Mouse (Mus musculus) fibroblast of lung, adult 2 months (primary cell): ENCODE measurements around the gene Smad3.
A peak's percentile ranks its signal among the peaks of the same experiment; 100 is the strongest.

Experiments
- DNase-seq: peaks from one replicate; pipeline ENCODE4 v3.0.0-alpha.2; 2011; ENCODE audit warnings: low read depth

Smad3 gene

GRCm38 (mm10) chr9:63663222-63663621, 94.6 kb downstream of the Smad3 start:
- no peak for DNase-seq

GRCm38 (mm10) chr9:63662759-63663158, 95.0 kb downstream of the Smad3 start:
- DNase-seq, result no peak

- no peak for DNase-seq
Observed at GRCm38 (mm10) chr9:63660691-63661090, 97.1 kb downstream of the Smad3 start.

GRCm38 (mm10) chr9:63660061-63660460, 97.7 kb downstream of the Smad3 start:
- no peak for DNase-seq

- DNase-seq, result no peak
Observed at GRCm38 (mm10) chr9:63658970-63659371, 98.8 kb downstream of the Smad3 start.

GRCm38 (mm10) chr9:63658436-63658835, 99.4 kb downstream of the Smad3 start:
- no peak for DNase-seq

GRCm38 (mm10) chr9:63657167-63657566, 100.6 kb downstream of the Smad3 start:
- no peak for DNase-seq

- DNase-seq, result no peak
Observed at GRCm38 (mm10) chr9:63655092-63655491, 102.7 kb downstream of the Smad3 start.

- no peak for DNase-seq
Observed at GRCm38 (mm10) chr9:63654575-63654974, 103.2 kb downstream of the Smad3 start.

GRCm38 (mm10) chr9:63653666-63654065, 104.1 kb downstream of the Smad3 start:
- no peak for DNase-seq

GRCm38 (mm10) chr9:63651594-63651993, 106.2 kb downstream of the Smad3 start:
- peak; percentile 87 for DNase-seq

- no peak for DNase-seq
Observed at GRCm38 (mm10) chr9:63650905-63651304, 106.9 kb downstream of the Smad3 start.

GRCm38 (mm10) chr9:63649841-63650545, 107.8 kb downstream of the Smad3 start:
- DNase-seq, result no peak

- no peak for DNase-seq
Observed at GRCm38 (mm10) chr9:63648520-63648918, 109.3 kb downstream of the Smad3 start.

- no peak for DNase-seq
Observed at GRCm38 (mm10) chr9:63647581-63648519, 109.9 kb downstream of the Smad3 start.

- DNase-seq, result no peak
Observed at GRCm38 (mm10) chr9:63645084-63645483, 112.7 kb downstream of the Smad3 start.

- DNase-seq, result no peak
Observed at GRCm38 (mm10) chr9:63644011-63644410, 113.8 kb downstream of the Smad3 start.

GRCm38 (mm10) chr9:63641983-63642646, 115.7 kb downstream of the Smad3 start:
- DNase-seq, result no peak

- no peak for DNase-seq
Observed at GRCm38 (mm10) chr9:63636113-63636512, 121.7 kb downstream of the Smad3 start.

- DNase-seq, result no peak
Observed at GRCm38 (mm10) chr9:63633334-63633733, 124.5 kb downstream of the Smad3 start.

- DNase-seq, result no peak
Observed at GRCm38 (mm10) chr9:63632924-63633323, 124.9 kb downstream of the Smad3 start.

- DNase-seq, result no peak
Observed at GRCm38 (mm10) chr9:63632045-63632444, 125.7 kb downstream of the Smad3 start.
